Mouse (Mus musculus) CD8-positive naive resting alpha-beta T cell, adult 57 days (primary cell): ENCODE results near the gene Upp1. TPM values are rescaled to one million over a fixed set of nuclear protein-coding genes. Genes with fewer than 3 reads are reported as not detected.

Source experiments
- total RNA-seq: library from RNA; stranded (reverse); gene quantifications from one replicate; pipeline ENCODE4 v1.2.4, GENCODE M21; 2023

The Upp1 gene
- not detected for total RNA-seq

GRCm38 (mm10) chr11:9118050-9118420, at the start of gene Upp1:
Gene Upp1 (plus strand): TSS chr11:9118103.

Other genes with a start within 250 kb of the Upp1 start
- gene Pkd1l1, start 144.8 kb upstream of the Upp1 start, total RNA-seq, result not detected
- 9.7 TPM for gene Hus1, start 106.9 kb upstream of the Upp1 start, total RNA-seq
- gene Gm11992, start 69.5 kb upstream of the Upp1 start, total RNA-seq, result not detected
- not detected for gene Sun3, start 69.1 kb upstream of the Upp1 start, total RNA-seq
- 0.12 TPM for gene Abca13, start 73.8 kb downstream of the Upp1 start, total RNA-seq